Mouse (Mus musculus) large intestine, adult 2 months (tissue): ENCODE results near the gene Parp1. TPM values are rescaled to one million over a fixed set of nuclear protein-coding genes. Genes with fewer than 3 reads are reported as not detected.
"Not testable (repeated sequence)": the region's sequence is repeated elsewhere in the genome, so short reads cannot be mapped to it uniquely, and the experiment has no call there.

ENCODE experiments used
- DNase-seq: peaks from one replicate; pipeline ENCODE4 v3.0.0-alpha.2; 2012; ENCODE audit warnings: low read depth, low spot score
- WGBS: fragments of 180-500 bp; shearing (Covaris S2); methylation state at CpG from one replicate; pipeline ENCODE4 v1.1.7; 2018; 5-methylcytosine and 5-hydroxymethylcytosine counted together
- polyA plus RNA-seq: library from polyadenylated mRNA; depleted of rRNA; stranded (reverse); fragments of >200 nt; gene quantifications from 2 replicates; pipeline ENCODE4 v1.2.3, GENCODE M21; 2012; rRNA removed

The Parp1 gene
- polyA plus RNA-seq, 1 experiment, result 17.2 TPM

GRCm38 (mm10) chr1:180611842-180612241 is 43.1 kb downstream of the Parp1 start:
- not testable (repeated sequence) for DNase-seq
- WGBS, result 94% methylated on average over 11 of the region's 14 CpGs

- 95% methylated on average over 3 of the region's 3 CpGs for WGBS
- no peak for DNase-seq
These were observed 48.0 kb downstream of the Parp1 start for GRCm38 (mm10) chr1:180616762-180617161.

- WGBS, result 66% methylated on average over 4 of the region's 4 CpGs
- no peak for DNase-seq
These were observed 53.7 kb downstream of the Parp1 start for GRCm38 (mm10) chr1:180622389-180622788.

- no peak for DNase-seq
- WGBS, result 96% methylated on average over 2 of the region's 2 CpGs
These were observed 55.2 kb downstream of the Parp1 start for GRCm38 (mm10) chr1:180623911-180624310.

- WGBS, result 39% methylated on average over 2 of the region's 2 CpGs
- DNase-seq, result no peak
These were observed 57.4 kb downstream of the Parp1 start for GRCm38 (mm10) chr1:180626141-180626540.

- not testable (repeated sequence) for DNase-seq
- 89% methylated on average over 2 of the region's 2 CpGs for WGBS
These were observed 69.1 kb downstream of the Parp1 start for GRCm38 (mm10) chr1:180637796-180638195.

- DNase-seq, result no peak
- WGBS, result 71% methylated on average over 10 of the region's 10 CpGs
These were observed 71.0 kb downstream of the Parp1 start for GRCm38 (mm10) chr1:180639416-180640401.

GRCm38 (mm10) chr1:180640605-180641125 is 71.9 kb downstream of the Parp1 start:
- WGBS, result under 1% methylated on average over 61 of the region's 61 CpGs
- no peak for DNase-seq

- WGBS, result 1% methylated on average over 47 of the region's 47 CpGs
- DNase-seq, result peak; percentile 82
These were observed 72.4 kb downstream of the Parp1 start, which contains the start of gene Lin9 for GRCm38 (mm10) chr1:180641137-180641517. TSS of gene Lin9 (plus strand) at chr1:180641150.

- no peak for DNase-seq
- WGBS, result under 1% methylated on average over 50 of the region's 50 CpGs
These were observed 72.9 kb downstream of the Parp1 start for GRCm38 (mm10) chr1:180641518-180642227.

GRCm38 (mm10) chr1:180642228-180642564 is 73.5 kb downstream of the Parp1 start:
- no peak for DNase-seq
- 42% methylated on average over 8 of the region's 8 CpGs for WGBS

Other genes with a start within 250 kb of the Parp1 start
- 6.3 and 6.6 TPM in 2 replicates for gene Itpkb, start 238.4 kb upstream of the Parp1 start, polyA plus RNA-seq
- 6.3 and 7.5 TPM in 2 replicates for gene Stum, start 85.4 kb upstream of the Parp1 start, polyA plus RNA-seq
- gene Lin9, start 72.2 kb downstream of the Parp1 start, polyA plus RNA-seq, result 5.8 and 6.4 TPM in 2 replicates
- gene Mixl1, start 128.1 kb downstream of the Parp1 start, polyA plus RNA-seq, result not detected in 2 replicates
- 12.0 and 14.6 TPM in 2 replicates for gene Acbd3, start 157.1 kb downstream of the Parp1 start, polyA plus RNA-seq
- 392 and 459 TPM in 2 replicates for gene H3f3a, start 245.0 kb downstream of the Parp1 start, polyA plus RNA-seq